Mouse (Mus musculus): ENCODE data around the gene Ssr4. TPM values are rescaled to one million over a fixed set of nuclear protein-coding genes. Genes with fewer than 3 reads are reported as not detected.

Gene Ssr4
- polyA plus RNA-seq, 1 experiment from 2014 or later = 323 TPM

GRCm38 (mm10) chrX:73793505-73793904, 6.7 kb downstream of the Ssr4 start:
- no peak for ATAC-seq
- no peak overlapping the region for H3K4me3 ChIP-seq (ENCODE audit: low read depth, low read length)
- H3K9me3 ChIP-seq (ENCODE audit: control insufficient read depth) = no peaks in the 10 kb centered on the region
- no peak overlapping the region for H3K9ac ChIP-seq (ENCODE audit: low read depth, low read length)
- no peak for TF ChIP-seq CTCF (IDR thresholded peaks at IDR 0.05; ENCODE audit: low read depth)
- H3K4me2 ChIP-seq (replicated peaks; ENCODE audit: low read depth) = no peak overlapping the region
- WGBS = 33% methylated on average over 1 of the region's 1 CpGs
- H3K36me3 ChIP-seq (ENCODE audit: control insufficient read depth, insufficient read depth) = peaks cover 8% of the 10 kb centered on the region; the same call in 1 of the 2 replicates
- no peaks in the 10 kb centered on the region for H3K4me1 ChIP-seq (replicated peaks; ENCODE audit: control insufficient read depth, insufficient read depth, low read length)
- H3K27ac ChIP-seq (ENCODE audit: low read depth, low read length) = no peak overlapping the region
- no peaks in the 10 kb centered on the region for H3K27me3 ChIP-seq (replicated peaks; ENCODE audit: control insufficient read depth, insufficient read depth, low read length)

GRCm38 (mm10) chrX:73797511-73797910, 10.7 kb downstream of the Ssr4 start:
- H3K4me2 ChIP-seq (replicated peaks; ENCODE audit: low read depth) = no peak overlapping the region
- no peaks in the 10 kb centered on the region for H3K27me3 ChIP-seq (replicated peaks; ENCODE audit: control insufficient read depth, insufficient read depth, low read length)
- H3K4me3 ChIP-seq (ENCODE audit: low read depth, low read length) = no peak overlapping the region
- ATAC-seq = no peak
- H3K4me1 ChIP-seq (replicated peaks; ENCODE audit: control insufficient read depth, insufficient read depth, low read length) = no peaks in the 10 kb centered on the region
- WGBS = 81% methylated on average over 2 of the region's 2 CpGs
- TF ChIP-seq CTCF (IDR thresholded peaks at IDR 0.05; ENCODE audit: low read depth) = no peak
- no peaks in the 10 kb centered on the region for H3K36me3 ChIP-seq (ENCODE audit: control insufficient read depth, insufficient read depth)
- no peaks in the 10 kb centered on the region for H3K9me3 ChIP-seq (ENCODE audit: control insufficient read depth)
- H3K27ac ChIP-seq (ENCODE audit: low read depth, low read length) = no peak overlapping the region
- H3K9ac ChIP-seq (ENCODE audit: low read depth, low read length) = no peak overlapping the region

GRCm38 (mm10) chrX:73798502-73798901, 11.7 kb downstream of the Ssr4 start:
- Histone ChIP-seq H3K27me3 (replicated peaks; ENCODE audit: control insufficient read depth, insufficient read depth, low read length) (no peaks in the 10 kb centered on the region), H3K9me3 (ENCODE audit: control insufficient read depth) (no peaks in the 10 kb centered on the region), H3K4me1 (replicated peaks; ENCODE audit: control insufficient read depth, insufficient read depth, low read length) (no peaks in the 10 kb centered on the region), H3K9ac (ENCODE audit: low read depth, low read length) (no peak overlapping the region), H3K4me2 (replicated peaks; ENCODE audit: low read depth) (no peak overlapping the region), H3K4me3 (ENCODE audit: low read depth, low read length) (no peak overlapping the region), H3K36me3 (ENCODE audit: control insufficient read depth, insufficient read depth) (no peaks in the 10 kb centered on the region), H3K27ac (ENCODE audit: low read depth, low read length) (no peak overlapping the region)
- TF ChIP-seq CTCF (IDR thresholded peaks at IDR 0.05; ENCODE audit: low read depth) = peak; percentile 91
- WGBS = 38% methylated on average over 9 of the region's 9 CpGs
- ATAC-seq = peak; percentile 69

- Histone ChIP-seq H3K4me3 (ENCODE audit: low read depth, low read length) (no peak overlapping the region), H3K4me2 (replicated peaks; ENCODE audit: low read depth) (no peak overlapping the region), H3K27me3 (replicated peaks; ENCODE audit: control insufficient read depth, insufficient read depth, low read length) (no peaks in the 10 kb centered on the region), H3K36me3 (ENCODE audit: control insufficient read depth, insufficient read depth) (no peaks in the 10 kb centered on the region), H3K9ac (ENCODE audit: low read depth, low read length) (no peak overlapping the region), H3K4me1 (replicated peaks; ENCODE audit: control insufficient read depth, insufficient read depth, low read length) (no peaks in the 10 kb centered on the region), H3K27ac (ENCODE audit: low read depth, low read length) (no peak overlapping the region), H3K9me3 (ENCODE audit: control insufficient read depth) (no peaks in the 10 kb centered on the region)
- 62% methylated on average over 1 of the region's 1 CpGs for WGBS
- no peak for TF ChIP-seq CTCF (IDR thresholded peaks at IDR 0.05; ENCODE audit: low read depth)
- no peak for ATAC-seq
Observed at GRCm38 (mm10) chrX:73805814-73806213, 19.0 kb downstream of the Ssr4 start.

GRCm38 (mm10) chrX:73815072-73815471, 28.2 kb downstream of the Ssr4 start:
- Histone ChIP-seq H3K9ac (ENCODE audit: low read depth, low read length) (no peak overlapping the region), H3K27me3 (replicated peaks; ENCODE audit: control insufficient read depth, insufficient read depth, low read length) (no peaks in the 10 kb centered on the region), H3K36me3 (ENCODE audit: control insufficient read depth, insufficient read depth) (no peaks in the 10 kb centered on the region), H3K9me3 (ENCODE audit: control insufficient read depth) (no peaks in the 10 kb centered on the region), H3K4me2 (replicated peaks; ENCODE audit: low read depth) (peak overlapping the region; percentile 38), H3K27ac (ENCODE audit: low read depth, low read length) (no peak overlapping the region), H3K4me1 (replicated peaks; ENCODE audit: control insufficient read depth, insufficient read depth, low read length) (no peaks in the 10 kb centered on the region), H3K4me3 (ENCODE audit: low read depth, low read length) (no peak overlapping the region)
- ATAC-seq = no peak
- no peak for TF ChIP-seq CTCF (IDR thresholded peaks at IDR 0.05; ENCODE audit: low read depth)
- 26% methylated on average over 14 of the region's 14 CpGs for WGBS

- Histone ChIP-seq H3K27me3 (replicated peaks; ENCODE audit: control insufficient read depth, insufficient read depth, low read length) (no peaks in the 10 kb centered on the region), H3K4me1 (replicated peaks; ENCODE audit: control insufficient read depth, insufficient read depth, low read length) (no peaks in the 10 kb centered on the region), H3K36me3 (ENCODE audit: control insufficient read depth, insufficient read depth) (no peaks in the 10 kb centered on the region), H3K9me3 (ENCODE audit: control insufficient read depth) (no peaks in the 10 kb centered on the region), H3K27ac (ENCODE audit: low read depth, low read length) (no peak overlapping the region), H3K9ac (ENCODE audit: low read depth, low read length) (no peak overlapping the region), H3K4me2 (replicated peaks; ENCODE audit: low read depth) (no peak overlapping the region), H3K4me3 (ENCODE audit: low read depth, low read length) (no peak overlapping the region)
- 61% methylated on average over 3 of the region's 3 CpGs for WGBS
- ATAC-seq = no peak
- no peak for TF ChIP-seq CTCF (IDR thresholded peaks at IDR 0.05; ENCODE audit: low read depth)
Observed at GRCm38 (mm10) chrX:73816596-73817314, 29.9 kb downstream of the Ssr4 start.
